Mouse (Mus musculus): ENCODE measurements at regions not wholly inside any gene's neighbourhood (a gene's known extent, or its start where the extent isn't known, plus 50 kb on each side); places are given as distances from the start of the nearest gene placed in this dataset.

DNA sequence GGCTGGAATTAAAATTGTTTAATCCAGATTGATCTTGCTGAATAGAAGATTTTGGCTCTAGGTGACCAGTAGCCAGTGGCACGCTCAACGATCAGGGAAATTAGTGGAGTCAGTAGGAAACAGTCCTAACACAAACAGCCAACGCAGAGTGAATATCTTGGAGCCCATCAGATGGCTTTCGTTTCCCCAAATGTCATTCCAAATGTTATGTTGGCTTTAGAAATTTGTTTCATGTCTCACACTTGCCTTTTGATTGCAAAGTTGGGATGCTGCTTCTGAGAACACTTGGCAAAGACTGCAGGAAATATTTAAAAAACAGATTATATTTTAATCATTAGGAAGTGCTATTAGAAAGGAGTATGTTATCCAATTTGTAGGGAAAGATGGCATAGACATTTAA lies 650.7 kb upstream of the Cntnap5a start:
- DNase-seq, result no peak

DNA sequence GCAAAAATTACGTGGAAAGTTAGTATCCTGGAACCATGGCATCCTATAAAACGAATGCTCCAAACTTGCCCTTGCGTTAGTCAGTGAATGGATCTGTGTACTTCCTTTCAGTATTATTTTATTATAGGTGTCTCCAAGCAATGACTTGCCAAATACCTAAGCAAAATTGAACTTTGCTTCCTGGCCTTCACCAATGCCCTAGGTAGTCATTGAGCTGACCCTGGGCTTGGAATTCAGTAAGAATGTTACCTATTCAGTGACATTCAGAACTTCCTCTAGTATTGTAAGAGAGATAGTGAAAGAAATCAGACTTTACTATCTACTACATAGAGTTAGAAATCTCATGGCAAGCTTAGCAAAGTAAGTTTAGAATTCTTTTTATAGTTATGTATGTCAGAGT lies 642.9 kb upstream of the Cntnap5a start:
- peak; percentile 24 to 45 for DNase-seq

- DNase-seq, result no peak
Measured at GRCm38 (mm10) chr1:115058440-115058839, 626.1 kb upstream of the Cntnap5a start.
